ENCODE assay signal across 29 mouse cellular contexts in genomic region chr14:123163842-123164241, GRCm38 (mm10).
"Had no signal": no experiment of that assay in that cellular context is flagged by ENCODE, and none has a peak within 500 bp of the region (broad histone marks: within the 10 kb centered on the region; RNA-seq: fewer than 3 reads in every experiment).

No protein-coding gene starts in this region.

- H3K27ac ChIP-seq: left cerebral cortex, adult 2 months; limb, embryonic 10.5 days; limb, embryonic 12.5 days; limb, embryonic 13.5 days; limb, embryonic 15.5 days; liver, embryonic 12.5 days; liver, embryonic 13.5 days; liver, embryonic 14.5 days; liver, embryonic 15.5 days; lung, embryonic 15.5 days; macrophage; midbrain, embryonic 12.5 days; midbrain, embryonic 13.5 days; neural tube, embryonic 12.5 days; neural tube, embryonic 13.5 days had no signal

- H3K36me3 ChIP-seq: limb, embryonic 10.5 days; limb, embryonic 12.5 days; limb, embryonic 13.5 days; limb, embryonic 15.5 days; liver, embryonic 12.5 days; liver, embryonic 13.5 days; liver, embryonic 15.5 days; lung, embryonic 15.5 days; midbrain, embryonic 12.5 days; midbrain, embryonic 13.5 days; neural tube, embryonic 12.5 days; neural tube, embryonic 13.5 days had no signal

- ATAC-seq: liver, embryonic 12.5 days; liver, postnatal 0 days; lung, postnatal 0 days; midbrain, embryonic 13.5 days had no signal

- H3K4me1 ChIP-seq: limb, embryonic 10.5 days; limb, embryonic 12.5 days; limb, embryonic 13.5 days; limb, embryonic 15.5 days; liver, embryonic 12.5 days; liver, embryonic 13.5 days; liver, embryonic 15.5 days; lung, embryonic 15.5 days; megakaryocyte, embryonic 14.5 days; midbrain, embryonic 12.5 days; midbrain, embryonic 13.5 days; neural tube, embryonic 12.5 days; neural tube, embryonic 13.5 days had no signal

- H3K9ac ChIP-seq: limb, embryonic 12.5 days; limb, embryonic 13.5 days; limb, embryonic 15.5 days; liver, embryonic 12.5 days; liver, embryonic 13.5 days; liver, embryonic 14.5 days; liver, embryonic 15.5 days; liver, postnatal 0 days; lung, embryonic 14.5 days; lung, embryonic 15.5 days; midbrain, embryonic 12.5 days; midbrain, embryonic 13.5 days; neural tube, embryonic 12.5 days; neural tube, embryonic 13.5 days had no signal

- H3K4me2 ChIP-seq: limb, embryonic 12.5 days; limb, embryonic 13.5 days; limb, embryonic 15.5 days; liver, embryonic 11.5 days; liver, embryonic 12.5 days; liver, embryonic 13.5 days; liver, embryonic 15.5 days; lung, embryonic 14.5 days; lung, embryonic 15.5 days; midbrain, embryonic 12.5 days; midbrain, embryonic 13.5 days; neural tube, embryonic 12.5 days; neural tube, embryonic 13.5 days had no signal

- H3K4me3 ChIP-seq: left cerebral cortex, adult 2 months; limb, embryonic 10.5 days; limb, embryonic 12.5 days; limb, embryonic 13.5 days; limb, embryonic 15.5 days; liver, embryonic 12.5 days; liver, embryonic 13.5 days; liver, embryonic 15.5 days; lung, embryonic 15.5 days; megakaryocyte, embryonic 14.5 days; midbrain, embryonic 12.5 days; midbrain, embryonic 13.5 days; myocyte; neural tube, embryonic 12.5 days; neural tube, embryonic 13.5 days had no signal

- H3K9me3 ChIP-seq: limb, embryonic 10.5 days; limb, embryonic 12.5 days; limb, embryonic 13.5 days; limb, embryonic 15.5 days; liver, embryonic 12.5 days; liver, embryonic 13.5 days; liver, embryonic 15.5 days; lung, embryonic 15.5 days; megakaryocyte, embryonic 14.5 days; midbrain, embryonic 12.5 days; midbrain, embryonic 13.5 days; neural tube, embryonic 12.5 days; neural tube, embryonic 13.5 days had no signal

- DNase-seq: left cerebral cortex, postnatal 4 days; liver; liver, embryonic 13.5 days; liver, postnatal 0 days; lung, adult 18-20 months; lung, adult 2 months; lung, embryonic 14.5 days; lung, postnatal 10 days; lung, postnatal 14 days; lung, postnatal 36 days; lung, postnatal 4 days had no signal

- H3K27me3 ChIP-seq: limb, embryonic 12.5 days; limb, embryonic 13.5 days; limb, embryonic 15.5 days; liver, embryonic 12.5 days; liver, embryonic 13.5 days; liver, embryonic 15.5 days; lung, embryonic 15.5 days; megakaryocyte, embryonic 14.5 days; midbrain, embryonic 12.5 days; midbrain, embryonic 13.5 days; neural tube, embryonic 12.5 days; neural tube, embryonic 13.5 days had no signal
